9 mouse cellular contexts compared by ENCODE assay signal in genomic region chr11:97743423-97743822, GRCm38 (mm10). TPM values are rescaled to one million over a fixed set of nuclear protein-coding genes. Genes with fewer than 3 reads are reported as not detected.
DNase-seq lines count a peak whose midpoint lies in the region; ATAC-seq and TF ChIP-seq lines count a peak whose summit lies in the region.
"Had no signal": no experiment of that assay in that cellular context is flagged by ENCODE, and none has a peak within 500 bp of the region (broad histone marks: within the 10 kb centered on the region; RNA-seq: fewer than 3 reads in every experiment).

No protein-coding gene starts in this region.

- intact Hi-C loops in heart, adult 2 months (cut with DNase I) = no loop called here
- intact Hi-C loops in heart, postnatal 14 days (cut with DNase I) = no loop called here
- intact Hi-C loops in gastrocnemius, postnatal 14 days (cut with DNase I; ENCODE audit: low total_unique reads) = loop anchor here (5.0 kb wide), 1 partner anchor 36 kb away; no protein-coding TSS in a partner anchor

- no peak for DNase-seq in heart, adult 2 months
- no peak for DNase-seq in heart, postnatal 14 days
- DNase-seq in B cell, adult 2 months = peak; percentile 15 to 34
- DNase-seq in liver, postnatal 0 days = no peak
- DNase-seq in layer of hippocampus, adult 8-10 months (ENCODE audit: low spot score in 2 of 2) = no peak
- DNase-seq in gastrocnemius, postnatal 14 days = no peak
- no peak for DNase-seq in right cerebral cortex, postnatal 14 days

- peaks cover 6% of the 10 kb centered on the region for H3K4me1 ChIP-seq in heart, adult 2 months (ENCODE audit: control insufficient read depth, insufficient read depth, low read length)
- H3K4me1 ChIP-seq in forebrain, embryonic 15.5 days = peaks cover 40% of the 10 kb centered on the region
- H3K4me1 ChIP-seq in liver, postnatal 0 days (ENCODE audit: insufficient read depth) = peaks cover 18% of the 10 kb centered on the region

- H3K27me3 ChIP-seq in heart, adult 2 months (ENCODE audit: control insufficient read depth, insufficient read depth, low read length) = no peaks in the 10 kb centered on the region
- H3K27me3 ChIP-seq in forebrain, embryonic 15.5 days = no peaks in the 10 kb centered on the region
- H3K27me3 ChIP-seq in liver, postnatal 0 days (ENCODE audit: insufficient read depth, low read length) = no peaks in the 10 kb centered on the region

- peak overlapping the region; percentile 57 for H3K4me2 ChIP-seq in forebrain, embryonic 15.5 days (replicated peaks)
- peak overlapping the region; percentile 76 for H3K4me2 ChIP-seq in liver, postnatal 0 days (ENCODE audit: low read depth, low read length)

- no peaks in the 10 kb centered on the region for H3K9me3 ChIP-seq in forebrain, embryonic 15.5 days
- no peaks in the 10 kb centered on the region for H3K9me3 ChIP-seq in liver, postnatal 0 days (ENCODE audit: low read length)

- TF ChIP-seq CTCF in heart, adult 2 months (IDR thresholded peaks at IDR 0.05) = no peak
- no peak for TF ChIP-seq CTCF in liver, postnatal 0 days (IDR thresholded peaks at IDR 0.05; ENCODE audit: low read depth)

- ATAC-seq in forebrain, embryonic 15.5 days (replicated peaks) = no peak
- no peak for ATAC-seq in liver, postnatal 0 days

- peak overlapping the region; percentile 31 for H3K9ac ChIP-seq in heart, adult 2 months (ENCODE audit: low read depth, low read length)
- peak overlapping the region; percentile 81 for H3K9ac ChIP-seq in forebrain, embryonic 15.5 days (replicated peaks)
- H3K9ac ChIP-seq in liver, postnatal 0 days (replicated peaks) = peak overlapping the region; percentile 86

- TF ChIP-seq EP300 in heart, adult 2 months (IDR thresholded peaks at IDR 0.05; ENCODE audit: insufficient read depth, low read depth, low read length) = no peak
- TF ChIP-seq EP300 in liver, postnatal 0 days (IDR thresholded peaks at IDR 0.05; ENCODE audit: low read depth) = no peak

- H3K27ac ChIP-seq in heart, adult 2 months = peak overlapping the region; percentile 91
- peak overlapping the region; percentile 99; the same call in 1 of the 2 replicates for H3K27ac ChIP-seq in forebrain, embryonic 15.5 days (replicated peaks)
- H3K27ac ChIP-seq in liver, postnatal 0 days (ENCODE audit: low read depth) = peak overlapping the region; percentile 83

- no peaks in the 10 kb centered on the region for H3K36me3 ChIP-seq in heart, adult 2 months (ENCODE audit: control insufficient read depth, insufficient read depth, low read length)
- H3K36me3 ChIP-seq in forebrain, embryonic 15.5 days = peaks cover 23% of the 10 kb centered on the region
- H3K36me3 ChIP-seq in liver, postnatal 0 days (replicated peaks; ENCODE audit: insufficient read depth, low read length) = peaks cover 17% of the 10 kb centered on the region

- 14% methylated on average over 9 of the region's 9 CpGs for WGBS in heart, adult 2 months
- WGBS in forebrain, embryonic 15.5 days = 30% methylated on average over 9 of the region's 9 CpGs
- 8% methylated on average over 9 of the region's 9 CpGs for WGBS in liver, postnatal 0 days (ENCODE audit: insufficient replicate concordance)

- peak overlapping the region; percentile 97 for H3K4me3 ChIP-seq in heart, adult 2 months
- H3K4me3 ChIP-seq in forebrain, embryonic 15.5 days = peak overlapping the region; percentile 83
- H3K4me3 ChIP-seq in liver, postnatal 0 days (ENCODE audit: low read depth, low read length) = peak overlapping the region; percentile 78

- TF ChIP-seq POLR2A in heart, adult 2 months (IDR thresholded peaks at IDR 0.05; ENCODE audit: insufficient read depth, low read depth, low read length) = no peak

- H3K79me2 ChIP-seq in heart, adult 2 months (replicated peaks; ENCODE audit: control insufficient read depth, insufficient read depth, low read length) = peaks cover 3% of the 10 kb centered on the region; the same call in 1 of the 2 replicates

RNA-seq across cellular contexts. Expression of gene Pip4k2b, which starts 1.1 kb away (rescaled TPM):
- total RNA-seq in heart, adult 2 months (2021) = 10 to 100 TPM; 20.8 to 21.4 TPM
- 13.8 and 18.1 TPM in 2 replicates for polyA plus RNA-seq in heart, adult 2 months (2012; rRNA removed)
- 10 to 100 TPM; 20.7 to 22.6 TPM for total RNA-seq in heart, postnatal 14 days (2021)
- polyA plus RNA-seq in forebrain, embryonic 15.5 days (2015; fragmentation: Nextera tagmentation; extraction: Ambion mirVana) = 4.1 and 4.8 TPM in 2 replicates
- 0.53 and 0.59 TPM in 2 replicates for polyA plus RNA-seq in liver, postnatal 0 days (2015; fragmentation: Nextera tagmentation; extraction: Ambion mirVana)
- total RNA-seq in layer of hippocampus, adult 8-10 months (2022) = 100 to 1,000 TPM in 3 of 4 experiments, 10 to 100 TPM in 1; 97.5 to 127 (median 109) TPM
- 10 to 100 TPM; 33.3 to 38.5 TPM for total RNA-seq in gastrocnemius, postnatal 14 days (2021)

RNA-seq across cellular contexts. Expression of gene Cwc25, which starts 22.9 kb away (rescaled TPM):
- total RNA-seq in heart, adult 2 months (2021) = 1 to 10 TPM; 7.6 to 7.9 TPM
- 6.0 and 8.7 TPM in 2 replicates for polyA plus RNA-seq in heart, adult 2 months (2012; rRNA removed)
- total RNA-seq in heart, postnatal 14 days (2021) = 10 to 100 TPM in 1 of 2 experiments, 1 to 10 TPM in 1; 8.9 to 10.6 TPM
- 18.0 and 18.6 TPM in 2 replicates for polyA plus RNA-seq in forebrain, embryonic 15.5 days (2015; fragmentation: Nextera tagmentation; extraction: Ambion mirVana)
- 5.5 and 5.8 TPM in 2 replicates for polyA plus RNA-seq in liver, postnatal 0 days (2015; fragmentation: Nextera tagmentation; extraction: Ambion mirVana)
- total RNA-seq in layer of hippocampus, adult 8-10 months (2022) = 10 to 100 TPM; 18.6 to 22.2 (median 20.6) TPM
- 1 to 10 TPM; 6.0 to 6.7 TPM for total RNA-seq in gastrocnemius, postnatal 14 days (2021)

RNA-seq across cellular contexts. Expression of gene 1700001P01Rik, which starts 32.3 kb away (rescaled TPM):
- not detected for total RNA-seq in heart, adult 2 months (2021)
- polyA plus RNA-seq in heart, adult 2 months (2012; rRNA removed) = 0.20 TPM in 1 of 2 replicates, not detected in the other
- under 1 TPM in 1 of 2 experiments, not detected in 1; 0.65 TPM for total RNA-seq in heart, postnatal 14 days (2021)
- 0.39 and 0.75 TPM in 2 replicates for polyA plus RNA-seq in forebrain, embryonic 15.5 days (2015; fragmentation: Nextera tagmentation; extraction: Ambion mirVana)
- not detected in 2 replicates for polyA plus RNA-seq in liver, postnatal 0 days (2015; fragmentation: Nextera tagmentation; extraction: Ambion mirVana)
- total RNA-seq in layer of hippocampus, adult 8-10 months (2022) = 1 to 10 TPM in 1 of 4 experiments, under 1 TPM in 2, not detected in 1; 0.93 to 1.4 (median 0.98) TPM
- total RNA-seq in gastrocnemius, postnatal 14 days (2021) = not detected
- total RNA-seq: hematopoietic stem cell, adult 5-6 weeks had no signal

RNA-seq across cellular contexts. Expression of gene Rpl23, which starts 38.8 kb away (rescaled TPM):
- 100 to 1,000 TPM; 509 to 574 TPM for total RNA-seq in heart, adult 2 months (2021)
- polyA plus RNA-seq in heart, adult 2 months (2012; rRNA removed) = 103 and 140 TPM in 2 replicates
- total RNA-seq in heart, postnatal 14 days (2021) = 100 to 1,000 TPM; 503 to 533 TPM
- polyA plus RNA-seq in forebrain, embryonic 15.5 days (2015; fragmentation: Nextera tagmentation; extraction: Ambion mirVana) = 327 and 370 TPM in 2 replicates
- 409 and 433 TPM in 2 replicates for polyA plus RNA-seq in liver, postnatal 0 days (2015; fragmentation: Nextera tagmentation; extraction: Ambion mirVana)
- total RNA-seq in layer of hippocampus, adult 8-10 months (2022) = 100 to 1,000 TPM; 304 to 481 (median 389) TPM
- total RNA-seq in gastrocnemius, postnatal 14 days (2021) = 100 to 1,000 TPM; 607 to 676 TPM

RNA-seq across cellular contexts. Expression of gene Psmb3, which starts 40.2 kb away (rescaled TPM):
- total RNA-seq in heart, adult 2 months (2021) = 100 to 1,000 TPM; 135 to 139 TPM
- 273 and 314 TPM in 2 replicates for polyA plus RNA-seq in heart, adult 2 months (2012; rRNA removed)
- 100 to 1,000 TPM; 161 to 169 TPM for total RNA-seq in heart, postnatal 14 days (2021)
- polyA plus RNA-seq in forebrain, embryonic 15.5 days (2015; fragmentation: Nextera tagmentation; extraction: Ambion mirVana) = 460 and 475 TPM in 2 replicates
- 244 and 267 TPM in 2 replicates for polyA plus RNA-seq in liver, postnatal 0 days (2015; fragmentation: Nextera tagmentation; extraction: Ambion mirVana)
- total RNA-seq in layer of hippocampus, adult 8-10 months (2022) = 100 to 1,000 TPM; 121 to 145 (median 133) TPM
- total RNA-seq in gastrocnemius, postnatal 14 days (2021) = 100 to 1,000 TPM; 146 to 154 TPM

Comparison
In these comparisons a context has a peak if more than half of its experiments do, and no peak if none do; other contexts are left out.
1. DNase-seq: peak in B cell, adult 2 months (2 of 2); none in heart, adult 2 months (0 of 2), heart, postnatal 14 days (0 of 2), liver, postnatal 0 days (single experiment), layer of hippocampus, adult 8-10 months (0 of 2), gastrocnemius, postnatal 14 days (single experiment) and right cerebral cortex, postnatal 14 days (single experiment).
2. H3K9ac ChIP-seq: peak in every context shown above with its lines; median percentile 86 in liver, postnatal 0 days; 81 in forebrain, embryonic 15.5 days; 31 in heart, adult 2 months.
3. Peak in every context shown above with its lines, with median percentiles within 50 percentile points of each other: H3K27ac ChIP-seq and H3K4me3 ChIP-seq.